Mouse (Mus musculus): Measurements from ENCODE around the gene Agl.

Agl gene

DNA sequence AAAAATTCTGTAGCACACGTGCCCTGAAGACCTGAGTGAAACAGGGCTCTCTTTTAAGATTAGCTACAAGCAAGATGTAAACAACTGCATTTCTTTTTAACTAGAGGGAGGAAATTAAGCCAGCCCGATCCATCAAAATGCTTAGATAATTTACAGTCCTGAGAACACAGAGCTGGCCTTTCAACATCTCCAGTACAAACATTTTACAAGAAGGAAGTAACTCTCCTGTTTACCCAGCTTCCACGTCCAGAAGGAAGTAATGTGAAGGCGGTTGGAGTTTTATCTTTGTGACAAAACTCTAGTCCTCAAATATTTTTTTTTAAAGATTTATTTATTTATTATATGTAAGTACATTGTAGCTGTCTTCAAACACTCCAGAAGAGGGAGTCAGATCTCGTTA lies 67.9 kb downstream of the Agl start:
- DNase-seq: no peak

DNA sequence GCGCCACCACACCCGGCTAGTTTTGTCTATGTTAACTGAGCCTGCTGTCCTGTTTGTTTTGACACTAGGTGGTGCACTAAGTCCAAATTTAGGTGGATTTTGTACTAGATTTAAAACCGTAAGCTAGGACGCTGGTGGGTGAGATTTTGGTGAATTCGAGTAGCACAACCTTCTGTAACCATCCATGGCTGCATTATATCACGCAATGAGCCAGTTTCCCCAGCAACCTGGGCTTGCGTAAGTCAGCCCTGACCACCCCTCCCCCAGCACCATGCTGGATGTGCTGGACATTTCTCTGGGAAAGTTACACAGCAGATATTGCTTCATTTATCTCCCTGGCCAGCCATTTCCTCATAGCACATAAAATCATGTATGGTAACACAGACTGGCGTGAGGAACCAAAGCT lies 70.6 kb downstream of the Agl start:
- DNase-seq: no peak

DNA sequence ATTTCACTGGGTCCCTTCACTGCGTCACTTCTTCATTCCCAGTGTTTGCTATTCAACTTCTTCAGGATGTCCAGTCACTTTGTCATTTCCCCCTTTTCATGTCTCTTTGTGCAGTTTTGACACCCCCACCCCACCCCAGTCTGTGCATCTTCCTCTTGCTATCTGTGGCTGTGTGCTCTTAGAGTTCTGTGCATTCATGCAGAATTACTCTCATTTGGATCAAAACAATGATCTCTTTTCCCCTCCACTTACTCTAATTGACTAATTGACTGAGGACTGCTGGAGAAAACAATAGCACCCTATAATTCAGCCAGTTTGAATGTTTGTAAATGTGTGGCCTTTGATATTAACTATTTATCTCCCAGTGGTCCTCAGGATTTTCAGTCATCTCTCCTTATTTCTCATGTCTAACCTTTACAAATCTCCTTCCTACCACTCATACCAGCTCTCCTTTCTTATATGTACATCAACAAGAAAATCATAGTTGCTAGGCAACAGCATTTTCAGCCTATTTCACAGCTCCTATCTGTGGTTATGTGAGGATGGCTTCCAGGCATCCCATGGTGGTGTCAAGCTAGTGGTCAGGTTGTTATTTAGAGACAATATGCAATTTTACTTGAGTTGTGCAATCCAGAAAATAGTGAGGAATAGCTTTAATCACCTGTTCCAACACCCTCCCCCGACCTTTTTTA lies 78.3 kb downstream of the Agl start:
- DNase-seq: no peak

DNA sequence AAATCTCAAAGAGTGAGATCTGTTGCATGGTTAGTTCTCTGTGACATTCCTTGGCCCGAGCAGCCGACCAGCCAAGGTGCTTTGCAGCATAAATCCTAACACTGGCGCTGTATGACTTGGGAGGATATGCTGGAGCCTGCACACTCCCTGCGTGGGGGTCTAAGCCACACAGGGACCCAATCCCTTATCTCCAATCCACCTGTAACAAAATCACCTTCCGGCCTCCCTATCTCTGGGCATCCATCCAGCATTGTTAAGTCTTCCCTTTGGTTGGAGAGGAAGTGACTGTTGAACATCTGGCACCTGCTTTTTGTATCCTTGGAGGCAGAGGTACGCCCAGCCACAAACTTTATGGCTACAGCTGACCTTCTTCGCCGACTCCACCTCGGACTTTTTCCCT lies 81.2 kb downstream of the Agl start:
- no peak for DNase-seq

DNA sequence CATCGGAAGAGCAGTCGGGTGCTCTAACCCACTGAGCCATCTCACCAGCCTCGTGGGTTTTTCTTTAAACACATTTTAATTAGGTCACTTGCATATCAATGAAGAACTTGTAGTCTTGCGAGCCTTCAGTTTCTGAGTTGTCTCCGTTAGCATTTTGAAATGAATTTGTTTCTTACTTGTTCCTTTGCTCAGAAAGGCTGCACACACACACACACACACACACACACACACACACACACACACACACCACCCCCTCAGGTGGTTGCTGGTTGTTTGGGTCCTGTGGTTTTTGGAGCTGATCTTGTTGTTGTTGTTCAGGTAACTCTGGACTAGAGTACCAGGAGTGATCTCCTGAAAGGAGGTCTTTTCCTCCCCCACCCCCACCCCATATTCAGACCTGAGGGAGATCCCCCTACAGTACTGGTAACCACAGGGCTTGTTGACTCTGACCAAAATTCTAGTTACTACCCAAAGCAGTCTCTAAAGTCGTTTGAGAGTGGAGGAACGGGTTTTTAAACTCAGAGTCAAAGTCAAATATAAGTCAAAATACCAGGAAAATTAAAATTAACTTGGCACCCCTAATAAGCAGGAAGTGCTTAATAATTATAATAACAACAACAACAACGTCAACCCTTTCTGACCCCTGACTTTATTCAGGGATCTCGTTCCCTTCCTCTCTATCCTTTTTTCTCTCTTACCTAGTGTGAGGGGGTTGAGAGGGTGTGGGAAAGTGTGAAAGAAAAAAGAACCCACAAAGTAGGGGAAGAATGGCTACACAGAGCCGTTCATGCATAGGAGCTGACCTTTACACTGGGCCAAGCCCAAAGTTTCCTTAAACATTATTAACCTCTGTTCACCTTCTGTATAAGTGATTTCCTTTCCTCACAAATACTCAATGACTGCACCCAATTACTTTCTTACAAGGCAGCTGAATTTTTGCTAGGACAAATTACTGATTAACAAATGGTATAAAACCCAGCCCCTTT lies 84.2 kb downstream of the Agl start:
- no peak for DNase-seq

DNA sequence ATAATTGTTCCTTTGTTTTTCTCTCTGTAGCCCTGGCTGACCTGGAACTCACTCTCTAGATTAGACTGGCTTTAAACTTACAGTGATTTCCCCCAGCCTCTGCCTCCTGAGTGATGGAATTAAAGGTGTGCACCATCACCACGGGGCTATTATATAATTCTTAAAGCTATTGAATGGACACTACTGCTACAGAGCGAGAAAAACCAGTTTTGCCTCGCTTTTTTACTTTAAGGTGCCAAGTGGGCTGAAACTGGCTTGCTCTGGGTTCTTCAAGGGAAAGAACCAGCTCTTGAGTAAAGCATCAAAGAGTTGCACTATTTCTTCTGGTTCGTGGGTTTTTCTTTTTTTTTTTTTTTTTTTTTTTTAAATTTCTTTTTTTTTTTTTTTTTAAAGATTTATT lies 85.0 kb downstream of the Agl start:
- DNase-seq: no peak

DNA sequence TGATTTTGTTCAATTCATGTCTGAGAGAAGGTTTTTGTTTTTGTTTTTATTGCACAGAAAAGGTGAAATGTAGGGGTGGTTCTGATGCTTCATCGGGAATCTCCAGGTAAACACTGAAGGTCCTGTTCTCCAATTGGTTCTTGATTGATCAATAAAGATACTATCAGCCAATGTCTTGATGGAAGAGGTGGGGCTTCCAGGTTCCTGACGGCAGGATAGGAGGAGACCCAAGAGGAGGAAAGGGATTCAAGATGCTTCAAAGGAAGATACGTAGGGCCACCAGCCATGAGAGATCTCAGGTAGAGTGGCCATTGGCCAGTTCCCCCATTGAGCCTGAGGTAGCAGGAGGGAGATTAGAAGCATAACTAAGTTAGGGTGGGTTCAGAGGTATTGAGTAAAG lies 89.0 kb downstream of the Agl start:
- no peak for DNase-seq

DNA sequence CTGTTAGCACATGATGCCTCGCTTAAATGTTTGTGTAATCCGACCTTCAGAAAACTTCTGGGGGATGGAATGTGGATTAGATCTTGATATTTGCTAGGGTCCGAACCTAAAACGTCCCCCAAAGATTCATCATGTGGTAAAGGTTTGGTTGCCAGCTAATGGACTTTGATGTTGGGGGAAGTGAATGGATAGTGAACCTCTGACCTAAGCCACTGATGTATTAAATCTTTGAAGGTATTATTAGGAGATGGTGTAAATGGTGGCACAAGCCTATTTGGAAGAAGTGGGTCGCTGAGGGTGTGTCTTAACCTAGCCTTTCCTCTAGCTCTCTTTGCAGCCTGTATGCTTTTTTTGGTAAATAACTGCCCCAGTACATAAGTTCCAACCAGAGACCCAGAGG lies 94.9 kb downstream of the Agl start:
- no peak for DNase-seq

DNA sequence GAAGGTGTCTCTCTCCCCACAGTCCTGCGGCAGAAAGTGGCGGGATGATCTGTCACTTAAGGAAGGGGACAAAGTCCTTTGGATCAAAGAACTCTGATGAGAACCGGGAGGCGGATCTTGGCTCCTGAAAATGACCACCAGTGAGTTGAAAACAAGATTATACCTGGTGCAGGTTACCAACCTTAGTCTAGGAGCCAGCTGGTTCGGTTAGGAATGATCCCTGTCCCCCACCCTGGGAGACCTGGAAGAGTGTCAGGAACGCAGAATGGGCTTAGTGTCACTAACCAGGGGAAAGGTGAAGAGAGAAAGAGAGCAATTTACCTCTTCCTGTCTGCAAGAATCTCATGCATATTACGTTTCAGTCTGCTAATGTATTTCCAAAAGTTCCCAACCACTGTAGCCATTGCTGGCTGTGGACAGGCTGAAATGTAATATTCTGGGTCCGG lies 95.5 kb downstream of the Agl start, which contains the start of gene Slc35a3:
Slc35a3 (minus strand) TSS at position 396 of the 446 bp plus-strand sequence.
- no peak for DNase-seq

DNA sequence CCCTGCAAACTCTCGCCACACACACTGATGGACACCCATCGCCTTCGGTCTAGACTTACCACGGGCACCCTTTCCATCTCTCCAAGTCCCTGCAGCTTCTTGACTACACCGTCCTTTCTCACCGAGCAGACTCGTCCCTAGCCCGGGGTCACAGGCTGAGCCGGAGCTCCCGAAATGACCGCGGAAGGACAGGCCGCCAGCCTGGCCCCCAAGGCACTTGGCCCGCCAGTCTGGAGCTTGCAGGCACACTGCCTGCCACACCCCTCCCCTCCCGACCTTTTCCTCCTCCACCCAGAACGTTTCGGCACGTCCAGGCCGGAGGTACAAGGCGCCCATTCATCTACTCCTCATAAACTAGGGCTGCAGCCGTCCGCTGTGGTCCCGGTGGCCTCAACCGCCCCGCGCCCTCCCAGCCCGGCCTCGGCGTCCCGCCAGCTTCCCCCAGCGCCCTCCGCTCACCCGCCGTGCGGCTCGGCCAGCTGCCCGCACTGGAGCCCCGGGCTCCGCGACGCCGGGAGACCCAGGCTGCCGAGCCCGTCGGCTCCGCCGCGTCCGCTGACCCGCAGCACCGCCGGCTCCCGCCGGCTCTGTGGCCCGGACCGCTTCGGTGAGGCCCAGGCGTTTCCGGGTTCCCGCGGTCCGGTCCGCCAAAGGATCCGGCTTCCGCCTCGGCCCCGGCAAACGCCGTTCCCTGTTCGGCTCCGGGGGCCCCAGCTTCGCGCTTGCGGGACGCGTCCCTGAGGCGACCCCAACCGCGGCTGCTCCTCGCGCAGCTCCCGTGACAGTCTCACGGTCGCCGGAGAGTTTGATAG lies 96.1 kb downstream of the Agl start:
- DNase-seq: peak; percentile 80

DNA sequence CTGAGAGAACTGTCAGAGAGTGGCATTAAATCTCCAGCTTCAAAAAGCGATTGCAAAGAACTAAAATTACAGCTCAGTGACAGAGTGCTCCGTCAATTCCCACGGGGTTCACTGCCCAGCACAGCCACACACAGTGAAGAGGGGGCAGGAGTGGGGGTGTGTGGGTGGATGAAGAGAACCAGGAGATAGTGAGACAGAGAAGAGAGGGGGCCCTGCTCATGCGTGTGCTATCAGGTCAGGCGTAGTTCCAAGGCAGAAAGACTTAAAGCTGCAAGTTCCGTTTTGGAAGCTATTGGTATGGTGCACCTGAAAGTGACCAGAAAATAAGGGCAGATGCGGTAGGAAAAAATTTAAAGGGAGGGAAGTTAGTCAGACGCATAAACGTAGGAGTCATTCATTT lies 97.0 kb downstream of the Agl start:
- no peak for DNase-seq

DNA sequence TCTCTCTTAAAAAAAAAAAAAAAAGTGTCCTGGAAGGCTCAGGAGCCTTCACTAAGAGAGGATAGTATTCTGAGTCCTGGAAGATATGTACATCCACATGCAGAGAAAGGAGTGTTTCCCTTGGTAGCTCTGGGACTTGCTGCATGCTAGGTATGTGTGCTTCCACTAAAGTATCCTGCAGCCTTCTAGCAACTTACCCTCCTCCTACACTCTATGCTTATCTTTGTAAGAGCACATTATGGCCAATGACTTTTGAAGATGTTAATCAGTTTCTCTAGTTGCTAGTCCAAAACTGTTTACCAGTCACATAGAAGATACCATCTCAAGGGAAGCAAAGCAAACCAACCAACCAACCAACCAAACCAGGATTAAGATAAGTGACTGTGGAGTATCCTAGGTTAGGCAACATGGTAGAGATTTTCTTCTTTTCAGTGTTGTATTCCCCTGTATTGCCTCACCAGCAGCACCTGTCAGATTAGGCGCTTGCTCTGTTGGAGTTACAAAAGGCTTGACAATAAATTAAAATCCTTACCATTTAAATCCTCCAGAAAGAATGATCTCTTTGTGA lies 102.2 kb downstream of the Agl start:
- DNase-seq: no peak

DNA sequence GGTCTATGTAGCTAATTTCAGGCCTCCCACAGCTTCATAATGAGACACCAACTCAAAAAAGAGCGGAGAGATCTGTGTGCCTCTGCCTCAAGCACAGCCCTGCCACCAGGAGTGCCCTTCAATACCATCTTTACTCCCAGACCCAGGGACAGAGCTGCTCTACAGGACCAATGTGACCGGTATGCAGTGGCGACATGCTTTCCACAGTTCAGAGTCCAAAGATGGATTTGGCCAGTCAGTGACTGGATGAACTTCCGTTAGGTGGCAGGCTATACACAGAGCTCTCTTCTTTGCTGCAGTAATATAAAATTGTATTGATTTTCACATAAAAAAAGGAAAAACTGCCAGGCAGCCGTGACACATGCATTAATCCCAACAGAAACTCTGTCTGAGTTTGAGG lies 104.1 kb downstream of the Agl start:
- DNase-seq: no peak

DNA sequence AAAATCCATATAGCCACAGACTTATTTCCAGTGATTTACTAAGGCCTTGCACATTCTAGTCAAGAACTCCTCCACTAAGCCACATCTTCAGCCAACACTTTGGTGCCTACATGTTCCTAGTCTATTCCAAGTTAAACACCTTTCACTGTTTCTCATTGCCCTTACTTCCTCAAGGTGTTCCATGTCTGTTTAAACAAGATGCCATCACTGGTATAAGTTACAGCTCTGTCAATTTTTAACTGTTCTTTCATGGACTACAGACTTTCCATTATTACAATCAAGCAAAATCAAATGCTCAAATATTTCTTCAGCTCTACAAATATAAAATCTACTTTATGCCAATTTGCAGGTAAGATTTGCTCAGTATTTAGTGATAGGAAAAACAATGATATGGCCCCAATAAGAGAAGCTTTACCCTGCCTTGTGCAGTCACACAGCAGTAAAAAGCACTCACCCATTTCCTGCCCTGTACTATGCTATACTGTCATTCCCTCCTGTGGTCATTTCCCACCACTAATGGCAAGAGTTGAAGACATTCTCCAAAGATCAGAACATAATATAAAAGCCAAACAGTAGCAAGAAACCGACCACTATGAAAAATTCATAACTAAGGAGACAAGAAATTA lies 105.2 kb downstream of the Agl start:
- no peak for DNase-seq

DNA sequence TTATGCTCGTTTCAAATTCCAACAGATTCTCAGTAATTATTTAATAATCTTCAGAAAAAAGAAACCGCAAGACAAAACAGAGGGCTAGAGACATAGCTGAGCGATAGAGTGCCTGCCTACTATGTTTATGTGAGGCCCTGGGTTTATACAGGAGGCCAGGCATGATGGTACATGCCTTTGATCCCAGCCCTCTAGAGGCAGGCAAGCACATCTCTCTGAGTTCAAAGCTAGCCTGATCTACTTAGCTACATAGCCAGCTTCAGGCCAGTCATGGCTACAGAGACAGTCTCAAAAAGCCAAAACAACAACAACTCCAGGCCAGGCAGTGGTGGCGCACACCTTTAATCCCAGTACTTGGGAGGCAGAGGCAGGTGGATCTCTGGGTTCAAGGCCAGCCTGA lies 106.4 kb downstream of the Agl start:
- DNase-seq: no peak

DNA sequence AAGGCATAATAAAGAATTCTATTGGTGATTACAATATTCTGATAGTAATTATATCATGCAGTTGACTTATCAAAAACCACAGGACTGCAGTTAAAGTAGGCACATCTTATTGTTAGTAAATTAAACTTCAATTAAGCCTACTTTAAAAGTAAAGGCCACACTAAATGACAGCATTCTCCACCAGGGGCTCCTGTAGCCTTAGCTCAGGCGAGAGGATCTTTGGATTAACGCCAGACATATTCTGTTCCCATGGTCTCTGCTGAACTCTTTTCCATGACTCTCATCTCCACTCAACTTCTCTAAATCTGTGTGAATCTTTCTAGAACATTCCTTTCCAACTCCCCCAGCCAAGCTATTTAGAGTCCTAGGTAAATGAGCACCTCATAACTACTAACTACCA lies 109.2 kb downstream of the Agl start:
- DNase-seq: no peak

DNA sequence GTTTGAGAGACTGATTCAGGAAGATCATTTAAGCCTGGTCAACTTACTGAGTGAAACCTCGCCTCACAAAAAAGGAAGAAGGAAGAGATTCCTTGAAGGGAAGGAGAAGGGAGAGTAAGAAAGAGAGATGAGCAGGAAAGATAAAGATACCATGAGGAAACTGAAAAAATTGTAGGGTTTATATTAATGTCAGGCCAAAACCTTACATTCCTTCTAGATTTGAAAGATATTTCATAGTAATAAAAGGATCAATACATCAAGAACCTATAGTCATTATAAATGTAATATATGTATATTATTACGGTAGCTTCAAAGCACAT lies 112.3 kb downstream of the Agl start:
- no peak for DNase-seq

DNA sequence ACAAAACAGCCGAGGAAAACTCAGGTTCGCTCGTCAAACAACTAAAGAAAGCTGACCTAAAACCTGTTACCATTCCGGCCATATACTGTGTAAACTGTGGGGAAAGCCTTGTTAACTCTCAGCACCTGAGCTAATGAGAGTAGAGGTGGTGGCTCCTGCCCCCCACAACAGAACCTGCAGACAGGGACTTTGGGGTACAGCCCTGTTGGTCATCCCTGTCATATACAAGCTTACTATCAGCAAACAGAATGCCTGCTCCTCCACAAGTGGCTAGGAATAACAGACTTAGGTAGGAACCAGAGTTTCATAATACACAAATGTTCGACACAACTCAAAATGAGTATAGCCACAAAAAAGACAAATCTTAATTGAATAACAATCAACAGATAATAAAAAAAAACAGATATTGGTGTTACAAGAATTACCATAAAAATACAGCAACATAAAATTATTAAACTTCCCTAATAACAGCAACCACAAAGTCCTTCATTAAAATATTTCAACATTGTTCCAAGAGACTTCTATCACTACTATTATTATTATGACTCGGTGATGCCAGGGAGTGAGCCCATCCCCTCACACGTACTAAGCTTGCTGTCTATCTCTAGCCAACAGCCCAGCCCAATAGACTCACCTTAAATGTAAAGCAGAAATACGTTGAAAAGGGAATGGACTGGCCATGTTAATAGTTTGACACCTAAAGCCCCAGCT lies 112.9 kb downstream of the Agl start:
- no peak for DNase-seq

DNA sequence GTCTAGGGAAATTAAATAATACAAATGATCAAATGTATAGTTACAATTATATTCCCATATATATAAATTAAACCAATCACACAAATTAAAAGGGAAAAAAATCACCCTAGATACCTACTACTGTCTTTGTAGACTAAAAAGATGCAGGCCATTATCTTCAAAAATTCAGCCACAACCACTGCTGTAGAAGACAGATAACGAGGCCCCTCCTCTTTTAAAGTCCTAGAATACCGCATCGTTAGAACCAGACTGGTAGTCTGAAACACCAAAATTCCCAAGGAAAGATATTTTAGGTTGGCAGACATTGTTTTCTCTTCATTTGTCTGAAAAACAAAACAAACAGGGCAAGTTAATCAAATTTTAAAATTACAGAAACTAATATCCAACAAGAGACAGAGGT lies 113.7 kb downstream of the Agl start:
- no peak for DNase-seq
